21 mouse cellular contexts compared by ENCODE assay signal in genomic region chr15:78859311-78859710, GRCm38 (mm10). TPM values are rescaled to one million over a fixed set of nuclear protein-coding genes. Genes with fewer than 3 reads are reported as not detected.
DNase-seq lines count a peak whose midpoint lies in the region; ATAC-seq and TF ChIP-seq lines count a peak whose summit lies in the region.
"Had no signal": no experiment of that assay in that cellular context is flagged by ENCODE, and none has a peak within 500 bp of the region (broad histone marks: within the 10 kb centered on the region; RNA-seq: fewer than 3 reads in every experiment).

No protein-coding gene starts in this region.

- 70% methylated on average over 4 of the region's 4 CpGs for WGBS in kidney, embryonic 14.5 days
- 44% methylated on average over 4 of the region's 4 CpGs for WGBS in intestine, postnatal 0 days
- 86% methylated on average over 4 of the region's 4 CpGs for WGBS in midbrain, embryonic 13.5 days

- no peaks in the 10 kb centered on the region for H3K9me3 ChIP-seq in kidney, embryonic 14.5 days (ENCODE audit: control insufficient read depth, low read length)
- H3K9me3 ChIP-seq in intestine, postnatal 0 days (ENCODE audit: control insufficient read depth) = no peaks in the 10 kb centered on the region
- H3K9me3 ChIP-seq in midbrain, embryonic 13.5 days = no peaks in the 10 kb centered on the region
- H3K9me3 ChIP-seq: embryonic facial prominence, embryonic 15.5 days; forebrain, embryonic 13.5 days; heart, embryonic 15.5 days; hindbrain, embryonic 12.5 days; limb, embryonic 12.5 days; lung, embryonic 15.5 days; neural tube, embryonic 15.5 days had no signal

- ATAC-seq in kidney, embryonic 14.5 days (ENCODE audit: low FRiP score, low TSS enrichment) = no peak
- no peak for ATAC-seq in intestine, postnatal 0 days
- ATAC-seq in midbrain, embryonic 13.5 days = no peak
- ATAC-seq: forebrain, embryonic 13.5 days; Patski had no signal

- no peak overlapping the region for H3K4me2 ChIP-seq in kidney, embryonic 14.5 days (replicated peaks; ENCODE audit: low read depth, low read length)
- no peak overlapping the region for H3K4me2 ChIP-seq in intestine, postnatal 0 days (replicated peaks; ENCODE audit: low read depth)
- no peak overlapping the region for H3K4me2 ChIP-seq in midbrain, embryonic 13.5 days (replicated peaks)
- H3K4me2 ChIP-seq: embryonic facial prominence, embryonic 15.5 days; forebrain, embryonic 13.5 days; heart, embryonic 15.5 days; hindbrain, embryonic 12.5 days; limb, embryonic 12.5 days; lung, embryonic 15.5 days; neural tube, embryonic 15.5 days had no signal

- H3K4me3 ChIP-seq in kidney, embryonic 14.5 days (ENCODE audit: low read length) = no peak overlapping the region
- no peak overlapping the region for H3K4me3 ChIP-seq in intestine, postnatal 0 days (ENCODE audit: low read depth, low read length)
- H3K4me3 ChIP-seq in midbrain, embryonic 13.5 days (replicated peaks) = no peak overlapping the region
- H3K4me3 ChIP-seq: embryonic facial prominence, embryonic 15.5 days; forebrain, embryonic 13.5 days; heart, embryonic 15.5 days; hindbrain, embryonic 12.5 days; layer of hippocampus, adult 2 months; limb, embryonic 12.5 days; lung, embryonic 15.5 days; neural tube, embryonic 15.5 days had no signal

- H3K27ac ChIP-seq in kidney, embryonic 14.5 days (ENCODE audit: low read depth, low read length) = peak overlapping the region; percentile 12; the same call in 1 of the 2 replicates
- H3K27ac ChIP-seq in intestine, postnatal 0 days (ENCODE audit: low read depth, low read length) = no peak overlapping the region
- H3K27ac ChIP-seq in midbrain, embryonic 13.5 days = no peak overlapping the region
- H3K27ac ChIP-seq: embryonic facial prominence, embryonic 15.5 days; forebrain, embryonic 13.5 days; heart, embryonic 15.5 days; hindbrain, embryonic 12.5 days; layer of hippocampus, adult 2 months; limb, embryonic 12.5 days; lung, embryonic 15.5 days; neural tube, embryonic 15.5 days had no signal

- H3K9ac ChIP-seq in kidney, embryonic 14.5 days (ENCODE audit: low read depth, low read length) = no peak overlapping the region
- no peak overlapping the region for H3K9ac ChIP-seq in intestine, postnatal 0 days (ENCODE audit: low read depth, low read length)
- H3K9ac ChIP-seq in midbrain, embryonic 13.5 days (replicated peaks) = no peak overlapping the region
- H3K9ac ChIP-seq: embryonic facial prominence, embryonic 15.5 days; forebrain, embryonic 13.5 days; heart, embryonic 15.5 days; hindbrain, embryonic 12.5 days; limb, embryonic 12.5 days; lung, embryonic 15.5 days; neural tube, embryonic 15.5 days had no signal

- TF ChIP-seq CTCF in intestine, postnatal 0 days (IDR thresholded peaks at IDR 0.05; ENCODE audit: low read depth) = 0 out of 2 replicates have a peak, but pooled peaks have one; percentile 10

- peaks cover 5% of the 10 kb centered on the region; the same call in 1 of the 2 replicates for H3K4me1 ChIP-seq in kidney, embryonic 14.5 days (ENCODE audit: control insufficient read depth, insufficient read depth, low read length)
- H3K4me1 ChIP-seq in intestine, postnatal 0 days (replicated peaks; ENCODE audit: control insufficient read depth, insufficient read depth, low read length) = peaks cover 6% of the 10 kb centered on the region
- no peaks in the 10 kb centered on the region for H3K4me1 ChIP-seq in midbrain, embryonic 13.5 days (replicated peaks)

- DNase-seq in kidney, postnatal 14 days = no peak
- peak; percentile 82 for DNase-seq in brain, adult 2 months (ENCODE audit: low read depth, low spot score)
- peak; percentile 83 for DNase-seq in cerebellum, adult 9-10 months
- DNase-seq in yolk sac, embryonic 10.5 days (ENCODE audit: low spot score) = no peak
- no peak for DNase-seq in lung, postnatal 14 days
- DNase-seq: B cell, adult 2 months; heart, adult 11 months; kidney, adult 18-20 months; right cerebral cortex, adult 18-20 months had no signal

- no peaks in the 10 kb centered on the region for H3K36me3 ChIP-seq in kidney, embryonic 14.5 days (ENCODE audit: control insufficient read depth, insufficient read depth, low read length)
- H3K36me3 ChIP-seq in intestine, postnatal 0 days (ENCODE audit: control insufficient read depth, insufficient read depth) = no peaks in the 10 kb centered on the region
- H3K36me3 ChIP-seq in midbrain, embryonic 13.5 days = no peaks in the 10 kb centered on the region
- H3K36me3 ChIP-seq: embryonic facial prominence, embryonic 15.5 days; heart, embryonic 15.5 days; hindbrain, embryonic 12.5 days; limb, embryonic 12.5 days; lung, embryonic 15.5 days; neural tube, embryonic 15.5 days had no signal

- no peaks in the 10 kb centered on the region for H3K27me3 ChIP-seq in kidney, embryonic 14.5 days (ENCODE audit: control insufficient read depth, insufficient read depth, low read length)
- H3K27me3 ChIP-seq in intestine, postnatal 0 days (replicated peaks; ENCODE audit: control insufficient read depth, insufficient read depth, low read length) = no peaks in the 10 kb centered on the region
- no peaks in the 10 kb centered on the region for H3K27me3 ChIP-seq in midbrain, embryonic 13.5 days
- H3K27me3 ChIP-seq: embryonic facial prominence, embryonic 15.5 days; heart, embryonic 15.5 days; hindbrain, embryonic 12.5 days; limb, embryonic 12.5 days; lung, embryonic 15.5 days; neural tube, embryonic 15.5 days; Patski had no signal

RNA-seq across cellular contexts. Expression of gene Lgals2, which starts 4.0 kb away (rescaled TPM):
- polyA plus RNA-seq in kidney, embryonic 14.5 days (2014; fragmentation: Nextera tagmentation; extraction: Ambion mirVana) = 0.53 and 1.6 TPM in 2 replicates
- 787 and 833 TPM in 2 replicates for polyA plus RNA-seq in intestine, postnatal 0 days (2015; fragmentation: Nextera tagmentation; extraction: Ambion mirVana)
- 1.1 TPM in 1 of 2 replicates, not detected in the other for polyA plus RNA-seq in midbrain, embryonic 13.5 days (2015; fragmentation: Nextera tagmentation; extraction: Ambion mirVana)
- polyA plus RNA-seq: forebrain, embryonic 13.5 days; hindbrain, embryonic 12.5 days; limb, embryonic 12.5 days; neural tube, embryonic 15.5 days had no signal

RNA-seq across cellular contexts. Expression of gene Cdc42ep1, which starts 16.9 kb away (rescaled TPM):
- 28.4 and 37.9 TPM in 2 replicates for polyA plus RNA-seq in kidney, embryonic 14.5 days (2014; fragmentation: Nextera tagmentation; extraction: Ambion mirVana)
- 16.8 and 17.0 TPM in 2 replicates for polyA plus RNA-seq in intestine, postnatal 0 days (2015; fragmentation: Nextera tagmentation; extraction: Ambion mirVana)
- polyA plus RNA-seq in midbrain, embryonic 13.5 days (2015; fragmentation: Nextera tagmentation; extraction: Ambion mirVana) = 7.0 and 8.5 TPM in 2 replicates

RNA-seq across cellular contexts. Expression of gene Gga1, which starts 17.7 kb away (rescaled TPM):
- polyA plus RNA-seq in kidney, embryonic 14.5 days (2014; fragmentation: Nextera tagmentation; extraction: Ambion mirVana) = 33.9 and 44.8 TPM in 2 replicates
- polyA plus RNA-seq in intestine, postnatal 0 days (2015; fragmentation: Nextera tagmentation; extraction: Ambion mirVana) = 40.1 TPM in 2 replicates
- 47.8 and 49.2 TPM in 2 replicates for polyA plus RNA-seq in midbrain, embryonic 13.5 days (2015; fragmentation: Nextera tagmentation; extraction: Ambion mirVana)

RNA-seq across cellular contexts. Expression of gene Gm49510, which starts 40.2 kb away (rescaled TPM):
- polyA plus RNA-seq in kidney, embryonic 14.5 days (2014; fragmentation: Nextera tagmentation; extraction: Ambion mirVana) = 0.19 and 0.59 TPM in 2 replicates
- 0.21 TPM in 1 of 2 replicates, not detected in the other for polyA plus RNA-seq in intestine, postnatal 0 days (2015; fragmentation: Nextera tagmentation; extraction: Ambion mirVana)
- 0.12 TPM in 1 of 2 replicates, not detected in the other for polyA plus RNA-seq in midbrain, embryonic 13.5 days (2015; fragmentation: Nextera tagmentation; extraction: Ambion mirVana)
- polyA plus RNA-seq: heart, embryonic 15.5 days; neural tube, embryonic 15.5 days had no signal

RNA-seq across cellular contexts. Expression of gene Sh3bp1, which starts 40.3 kb away (rescaled TPM):
- polyA plus RNA-seq in kidney, embryonic 14.5 days (2014; fragmentation: Nextera tagmentation; extraction: Ambion mirVana) = 32.7 and 38.5 TPM in 2 replicates
- polyA plus RNA-seq in intestine, postnatal 0 days (2015; fragmentation: Nextera tagmentation; extraction: Ambion mirVana) = 7.2 and 7.6 TPM in 2 replicates
- polyA plus RNA-seq in midbrain, embryonic 13.5 days (2015; fragmentation: Nextera tagmentation; extraction: Ambion mirVana) = 2.5 and 4.9 TPM in 2 replicates

Comparison
In these comparisons a context has a peak if more than half of its experiments do, and no peak if none do; other contexts are left out.
1. DNase-seq: peak in brain, adult 2 months (single experiment) and cerebellum, adult 9-10 months (single experiment); none in kidney, postnatal 14 days (single experiment), yolk sac, embryonic 10.5 days (single experiment) and lung, postnatal 14 days (single experiment).
2. RNA of gene Lgals2, which starts 4.0 kb away (polyA plus RNA-seq): 787 to 833 TPM in intestine, postnatal 0 days; 0.53 to 1.6 TPM in kidney, embryonic 14.5 days and 1.1 TPM in midbrain, embryonic 13.5 days; every median in the first group is over 100 times any median in the second.